Mouse (Mus musculus) cortical plate, adult 2 months (tissue): ENCODE results near the gene Glp2r. TPM values are rescaled to one million over a fixed set of nuclear protein-coding genes. Genes with fewer than 3 reads are reported as not detected.

Experiments used
- H3K27ac ChIP-seq: fragments of 200-500 bp; 2 replicates; pipeline ENCODE4 v1.5.1; 2012; ENCODE audit warnings: low read length, control low read depth, inconsistent platforms; ENCODE audit not compliant: insufficient read depth
- H3K4me1 ChIP-seq: fragments of 200-500 bp; 2 replicates; pipeline ENCODE4 v1.6.1; 2011; ENCODE audit warnings: low read length; ENCODE audit not compliant: control insufficient read depth, insufficient read depth
- H3K4me3 ChIP-seq: fragments of 200-500 bp; 2 replicates; pipeline ENCODE4 v1.5.1; 2011; ENCODE audit warnings: mild to moderate bottlenecking, low read length, control low read depth; ENCODE audit not compliant: insufficient read depth
- CTCF ChIP-seq: fragments of 200-500 bp; IDR thresholded peaks from 2 replicates; pipeline ENCODE4 v1.5.1; 2011; ENCODE audit warnings: mild to moderate bottlenecking, control low read depth, low read length; ENCODE audit not compliant: insufficient read depth; ENCODE audit errors: extremely low read depth
- POLR2A ChIP-seq: fragments of 200-500 bp; IDR thresholded peaks from 2 replicates; pipeline ENCODE4 v1.6.1; 2011; ENCODE audit warnings: mild to moderate bottlenecking, low read length, control low read depth; ENCODE audit not compliant: insufficient read depth; ENCODE audit errors: extremely low read depth
- polyA plus RNA-seq: library from polyadenylated mRNA; depleted of rRNA; stranded (reverse); fragments of >200 nt; gene quantifications from 2 replicates; pipeline ENCODE4 v1.2.3, GENCODE M21; 2012; rRNA removed

Glp2r gene
- 1.3 and 2.0 TPM in 2 replicates for polyA plus RNA-seq

DNA sequence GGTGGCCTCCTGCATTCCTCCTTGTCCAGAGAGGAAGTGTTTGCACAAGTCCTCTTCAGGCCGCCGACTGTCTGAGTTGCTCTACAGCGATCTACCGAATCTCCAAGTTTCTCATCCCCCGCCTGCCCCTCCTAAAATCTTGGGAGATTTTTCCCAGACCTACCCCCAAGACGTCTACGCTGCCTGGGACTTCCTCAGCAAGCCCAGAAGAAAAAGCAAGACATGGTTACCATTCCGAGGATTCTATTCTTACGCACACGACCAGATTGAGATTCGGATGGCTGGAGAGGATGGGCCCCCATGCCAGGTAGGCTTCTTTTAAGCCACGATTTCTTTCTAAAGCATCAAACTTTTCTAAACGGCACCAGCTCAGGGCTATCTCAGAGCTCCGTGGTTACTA lies at the start of gene Glp2r:
TSS of gene Glp2r (minus strand) at position 101 of the 400 bp plus-strand sequence.
- H3K27ac ChIP-seq, result no peak within 1 kb of the TSS
- no peak within 1 kb of the TSS for H3K4me3 ChIP-seq
- TF ChIP-seq CTCF (no peak), POLR2A (no peak)
- H3K4me1 ChIP-seq, result no peaks in the 10 kb centered on the region

DNA sequence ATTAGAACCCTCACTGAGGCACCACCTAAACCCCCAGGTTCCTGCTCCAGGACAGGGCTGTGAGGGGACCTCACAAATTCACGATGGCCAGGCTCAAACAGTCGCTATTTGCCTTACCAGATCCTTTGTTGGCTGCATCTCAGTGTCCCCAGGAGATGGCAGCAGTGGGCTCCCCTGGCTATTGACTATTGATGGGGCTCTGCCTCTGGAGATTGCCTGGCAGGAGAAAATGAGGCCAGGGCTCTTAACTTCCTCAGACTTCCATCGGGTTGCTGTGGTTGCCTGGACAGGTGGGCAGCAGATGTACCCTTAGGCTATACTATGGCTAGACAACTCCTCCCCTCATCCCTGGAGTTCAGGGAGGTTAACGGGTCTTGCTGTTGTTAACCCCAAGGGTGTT lies 49.3 kb upstream of the Glp2r start:
- TF ChIP-seq POLR2A, result no peak
- peak; percentile 66 for TF ChIP-seq CTCF

DNA sequence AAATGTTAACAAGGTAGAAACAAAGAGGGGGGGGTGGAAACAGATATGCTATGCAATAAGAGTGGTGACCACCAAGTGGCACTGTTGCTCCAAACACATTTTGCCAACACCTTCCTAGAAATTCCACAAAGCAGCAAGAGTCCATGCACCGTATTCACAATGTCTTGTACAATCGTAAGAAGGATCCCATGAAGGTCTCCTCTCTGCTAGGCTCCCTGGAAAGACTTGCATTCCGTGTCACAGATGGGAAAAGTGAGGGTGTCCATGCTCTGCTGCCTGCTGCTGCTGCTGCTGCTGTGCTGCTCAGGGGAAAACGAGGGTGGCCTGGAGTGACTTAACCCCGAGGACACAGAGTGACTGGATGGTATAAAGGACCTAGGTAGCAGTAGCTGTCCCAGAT lies 48.7 kb upstream of the Glp2r start:
- TF ChIP-seq CTCF, result peak; percentile 68
- no peak for TF ChIP-seq POLR2A
- Histone ChIP-seq H3K27ac (no peak overlapping the region), H3K4me1 (no peaks in the 10 kb centered on the region), H3K4me3 (no peak overlapping the region)

More for the DNA sequence above, 49.3 kb upstream of the Glp2r start:
- Histone ChIP-seq H3K4me3 (no peak overlapping the region), H3K4me1 (no peaks in the 10 kb centered on the region), H3K27ac (no peak overlapping the region)

DNA sequence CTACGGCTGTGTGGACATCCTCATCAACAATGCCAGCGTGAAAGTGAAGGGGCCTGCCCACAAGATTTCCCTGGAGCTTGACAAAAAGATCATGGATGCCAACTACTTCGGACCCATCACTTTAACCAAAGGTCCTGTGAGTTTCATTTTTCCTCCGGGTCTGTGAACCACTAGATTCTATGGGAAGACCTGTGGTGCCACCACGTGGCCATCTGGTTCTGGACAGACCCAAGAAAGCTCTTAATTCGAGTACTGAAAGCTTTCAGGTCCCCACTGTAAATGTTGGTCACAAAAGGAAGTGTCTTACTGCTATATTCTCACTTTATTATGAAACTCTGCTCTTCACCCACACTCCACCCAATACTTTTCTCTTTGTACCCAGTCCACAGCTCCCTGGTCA lies 40.6 kb upstream of the Glp2r start:
- Histone ChIP-seq H3K4me1 (no peaks in the 10 kb centered on the region), H3K4me3 (no peak overlapping the region), H3K27ac (no peak overlapping the region)
- TF ChIP-seq POLR2A, result no peak
- TF ChIP-seq CTCF, result peak; percentile 26; the same call in 1 of the 2 replicates

DNA sequence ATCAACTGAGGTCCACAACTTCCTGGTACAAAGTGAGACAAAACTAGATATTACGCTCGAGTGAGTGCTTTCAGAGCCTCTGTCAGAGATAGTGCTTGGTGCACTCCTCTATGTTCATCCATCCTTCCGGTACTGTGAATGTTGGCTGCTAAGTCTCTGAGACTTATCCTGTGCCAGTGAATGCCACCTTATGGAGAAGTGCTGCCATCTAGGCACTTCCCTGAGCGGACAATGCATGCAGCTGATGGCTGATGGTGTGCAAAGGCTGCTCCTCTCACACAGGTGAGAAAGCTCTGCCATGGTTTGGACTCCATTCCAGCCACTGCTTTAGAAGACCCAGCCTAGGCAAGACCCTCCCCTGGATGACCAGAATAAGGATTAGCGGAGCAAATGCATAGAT lies 37.1 kb upstream of the Glp2r start:
- Histone ChIP-seq H3K4me3 (no peak overlapping the region), H3K27ac (no peak overlapping the region), H3K4me1 (no peaks in the 10 kb centered on the region)
- TF ChIP-seq POLR2A, result no peak
- TF ChIP-seq CTCF, result peak; percentile 52

DNA sequence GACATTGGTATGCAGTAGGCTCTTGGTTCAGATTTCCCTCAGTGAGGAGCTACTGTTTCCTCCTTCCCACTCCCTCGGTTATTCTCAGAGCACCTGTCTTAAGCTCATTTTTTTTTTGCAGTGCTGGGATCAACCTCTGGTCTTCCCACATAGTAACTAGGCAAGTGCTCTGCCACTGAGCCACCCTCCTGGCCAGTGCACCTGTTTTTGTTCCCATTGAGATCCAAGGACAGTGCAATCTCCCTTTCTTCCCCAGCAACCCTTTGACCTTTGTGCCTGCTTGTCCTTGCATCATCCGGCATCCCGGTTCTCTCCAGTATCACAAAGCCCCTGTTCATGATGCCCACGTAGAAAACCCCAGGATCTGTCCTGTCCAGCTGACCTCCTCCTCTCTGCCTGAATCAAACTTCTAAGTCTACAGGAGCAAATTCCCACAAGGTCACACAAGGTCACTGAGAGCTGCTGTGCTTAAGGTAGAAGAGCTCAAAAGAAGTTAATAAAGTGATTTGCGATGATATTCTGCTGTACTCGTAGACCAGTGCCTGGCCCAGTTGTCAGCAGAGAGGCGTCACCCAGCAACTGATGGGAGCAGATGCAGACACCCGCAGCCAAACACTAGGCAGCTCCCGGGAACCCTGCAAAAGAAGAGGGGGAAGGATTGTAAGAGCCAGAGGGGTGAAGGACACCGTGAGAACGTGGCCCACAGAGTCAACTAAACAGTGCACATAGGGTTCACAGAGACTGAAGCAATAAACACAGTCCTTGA lies 36.1 kb upstream of the Glp2r start:
- TF ChIP-seq CTCF (no peak), POLR2A (no peak)
- Histone ChIP-seq H3K4me3 (no peak overlapping the region), H3K4me1 (no peaks in the 10 kb centered on the region), H3K27ac (no peak overlapping the region)

DNA sequence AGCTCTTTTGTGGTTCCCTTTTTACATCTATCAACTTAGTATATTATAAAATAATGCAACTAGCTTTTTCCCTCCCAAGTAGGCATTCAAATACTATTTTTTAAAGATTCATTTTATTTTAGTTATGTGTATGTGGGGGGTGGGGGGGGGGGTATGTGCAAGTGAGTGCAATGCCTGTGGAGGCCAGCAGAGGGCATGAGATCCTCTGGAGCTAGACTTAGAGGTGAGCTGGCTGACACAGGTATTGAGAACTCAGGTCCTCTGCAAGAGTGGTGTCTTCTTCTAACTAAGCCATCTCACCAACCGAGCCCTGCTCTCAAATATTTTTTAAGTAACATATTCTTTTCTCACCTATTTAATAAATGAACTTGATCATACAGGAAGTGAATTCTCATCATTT lies 34.6 kb upstream of the Glp2r start:
- Histone ChIP-seq H3K4me3 (no peak overlapping the region), H3K4me1 (peaks cover 3% of the 10 kb centered on the region; the same call in 1 of the 2 replicates), H3K27ac (no peak overlapping the region)
- TF ChIP-seq CTCF (no peak), POLR2A (no peak)

DNA sequence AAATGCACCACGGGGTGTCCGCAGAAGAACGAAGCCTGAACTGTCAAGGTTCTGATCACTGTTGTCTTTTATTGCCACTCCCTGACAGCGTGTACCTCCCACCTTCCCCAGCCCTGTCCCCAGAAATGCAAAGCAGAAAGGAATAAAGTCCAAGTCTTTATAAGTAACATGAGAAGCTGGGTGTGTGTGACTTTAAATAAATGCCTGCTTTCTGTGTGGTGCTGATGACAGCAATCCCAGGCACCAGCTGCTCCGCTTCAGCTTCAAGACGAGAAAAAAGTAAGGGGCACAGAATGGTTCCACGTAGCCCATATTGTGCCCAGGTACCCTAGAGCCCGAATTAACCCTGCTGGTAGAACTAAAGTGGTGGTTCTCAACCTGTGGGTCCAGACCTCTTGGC lies 30.2 kb upstream of the Glp2r start:
- Histone ChIP-seq H3K4me1 (peaks cover 3% of the 10 kb centered on the region; the same call in 1 of the 2 replicates), H3K27ac (no peak overlapping the region), H3K4me3 (no peak overlapping the region)
- TF ChIP-seq POLR2A (no peak), CTCF (no peak)

DNA sequence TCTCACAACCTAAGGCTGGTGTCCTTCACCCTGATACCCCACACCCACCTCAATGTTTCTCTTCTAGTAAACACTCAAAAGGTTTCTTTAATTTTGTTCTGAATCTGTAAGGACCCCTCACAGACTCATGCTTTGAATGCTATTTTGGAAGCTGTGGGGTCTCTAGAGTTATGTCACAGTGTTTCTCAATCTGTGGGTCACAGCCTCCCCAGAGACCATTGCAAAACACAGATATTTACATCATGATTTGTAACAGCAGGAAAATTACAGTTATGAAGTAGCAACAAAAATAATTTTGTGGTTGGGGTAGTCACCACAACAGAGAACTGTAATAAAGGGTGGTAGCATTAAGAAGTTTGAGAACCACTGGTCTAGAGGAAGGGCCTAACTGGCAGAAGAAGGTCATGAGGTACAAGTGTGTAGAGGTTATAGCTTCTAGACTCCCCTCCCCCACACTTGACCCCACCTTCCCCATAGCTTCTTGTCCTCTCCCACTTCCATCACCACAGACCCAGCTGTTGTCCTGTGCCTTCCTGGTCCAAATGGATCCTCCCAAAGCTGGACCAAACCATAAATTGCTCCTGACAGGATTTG lies 29.3 kb upstream of the Glp2r start:
- Histone ChIP-seq H3K4me1 (peaks cover 3% of the 10 kb centered on the region; the same call in 1 of the 2 replicates), H3K27ac (no peak overlapping the region), H3K4me3 (no peak overlapping the region)
- TF ChIP-seq CTCF, result no peak
- TF ChIP-seq POLR2A, result no peak

DNA sequence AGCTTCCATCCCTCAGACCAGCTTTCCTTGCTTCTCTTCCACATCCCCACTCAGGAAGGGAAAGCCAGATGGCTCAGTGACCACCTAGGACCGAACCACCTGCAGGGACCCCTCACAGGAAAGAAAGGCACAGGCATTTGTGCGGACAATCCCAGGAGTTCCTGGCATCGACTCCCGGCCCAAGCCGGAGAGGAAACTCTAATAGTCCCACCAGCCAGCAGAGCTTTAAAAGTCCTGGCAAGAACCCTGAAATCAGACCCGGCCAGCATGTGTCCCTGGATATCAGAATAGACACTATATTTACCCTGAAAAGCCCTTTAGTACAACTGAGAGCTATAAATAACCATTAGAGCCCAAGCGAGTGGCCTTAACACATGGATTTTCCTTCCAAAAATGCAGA lies 27.0 kb upstream of the Glp2r start, which contains the start of gene Dhrs7c:
TSS of gene Dhrs7c (plus strand) at position 257 of the 400 bp plus-strand sequence.
- Histone ChIP-seq H3K4me3 (no peak within 1 kb of the TSS), H3K27ac (no peak within 1 kb of the TSS), H3K4me1 (peaks cover 3% of the 10 kb centered on the region; the same call in 1 of the 2 replicates)
- no peak for TF ChIP-seq POLR2A
- no peak for TF ChIP-seq CTCF
